Mouse (Mus musculus) spleen, adult 2 months (tissue): ENCODE results near the gene BC005537.

ENCODE experiments used
- CTCF ChIP-seq: fragments of 200-500 bp; IDR thresholded peaks from 2 replicates; pipeline ENCODE4 v1.5.1; 2011; ENCODE audit warnings: mild to moderate bottlenecking, inconsistent platforms; ENCODE audit not compliant: insufficient read depth, insufficient read length, insufficient replicate concordance; ENCODE audit errors: extremely low read depth
- POLR2A ChIP-seq: fragments of 200-500 bp; IDR thresholded peaks from 2 replicates; pipeline ENCODE4 v1.6.1; 2011; ENCODE audit warnings: low read depth, low read length, inconsistent platforms

DNA sequence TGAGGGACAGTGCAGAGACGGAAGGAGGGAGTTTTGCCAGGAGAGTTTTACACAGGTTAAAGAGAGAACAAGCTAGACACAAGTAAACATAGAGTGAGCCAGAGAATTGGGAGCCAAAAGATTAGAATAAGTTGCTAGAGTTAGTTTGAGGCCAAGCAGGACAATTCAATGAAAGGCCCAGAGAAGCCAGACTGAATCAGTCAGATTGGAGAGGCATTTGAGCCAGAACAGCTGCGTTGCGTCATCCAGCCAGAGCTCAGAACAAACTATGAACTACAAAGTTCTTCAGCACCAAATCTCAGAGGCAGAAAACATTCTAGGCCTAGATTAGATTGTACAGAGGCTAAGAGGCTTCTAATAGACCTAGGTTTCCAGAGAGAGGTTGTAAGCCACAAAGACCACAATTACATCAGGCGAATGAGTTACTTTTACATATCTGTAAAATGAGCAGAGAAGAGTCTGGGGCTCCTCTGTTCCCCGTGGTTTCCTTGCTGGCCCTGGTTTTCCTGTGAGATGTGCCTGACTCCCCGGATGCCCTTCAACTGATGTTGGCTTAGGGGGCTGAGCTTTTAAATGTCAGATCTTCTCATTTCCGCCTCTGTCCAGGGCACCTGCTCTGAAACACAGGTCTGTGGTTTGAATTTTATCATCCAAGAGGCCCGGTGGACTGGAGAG, 22.6 kb upstream of the BC005537 start:
- TF ChIP-seq CTCF (no peak), POLR2A (no peak)
